Mouse (Mus musculus): ENCODE measurements around the gene Stt3b. TPM values are rescaled to one million over a fixed set of nuclear protein-coding genes. Genes with fewer than 3 reads are reported as not detected.

The Stt3b gene
- polyA plus RNA-seq, 1 experiment from 2014 or later: 72.0 TPM

DNA sequence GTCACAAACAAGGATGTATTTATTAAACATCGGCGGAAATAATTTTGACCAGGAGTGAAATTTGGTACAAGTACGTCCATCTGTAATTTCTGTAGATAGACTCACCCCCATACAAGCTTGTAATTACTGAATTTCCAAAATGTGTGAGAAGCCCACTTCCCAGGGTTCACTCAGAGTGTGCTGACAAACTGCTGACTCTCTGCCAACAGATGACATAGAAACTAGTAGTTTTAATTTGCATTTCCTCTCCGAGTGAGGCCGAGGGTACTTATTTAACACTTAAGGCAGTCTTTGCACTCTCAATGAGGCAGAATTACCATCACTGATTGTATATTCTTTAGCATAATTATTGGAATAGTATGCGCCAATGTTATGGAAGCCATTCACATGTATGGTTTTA, 12.2 kb upstream of the Stt3b start:
- H3K4me2 ChIP-seq (ENCODE audit: low read length): no peak overlapping the region
- no peaks in the 10 kb centered on the region for H3K4me1 ChIP-seq (replicated peaks; ENCODE audit: insufficient read depth, low read length)
- no peaks in the 10 kb centered on the region for H3K36me3 ChIP-seq (ENCODE audit: insufficient read depth, low read length)
- no peaks in the 10 kb centered on the region for H3K9me3 ChIP-seq (replicated peaks; ENCODE audit: low read length)
- H3K27me3 ChIP-seq (ENCODE audit: insufficient read depth, low read length): no peaks in the 10 kb centered on the region
- no peak overlapping the region for H3K4me3 ChIP-seq (replicated peaks; ENCODE audit: low read depth, low read length)
- no peak for TF ChIP-seq CTCF (IDR thresholded peaks at IDR 0.05; ENCODE audit: low read depth)
- no peak overlapping the region for H3K27ac ChIP-seq
- no peak for ATAC-seq (replicated peaks; ENCODE audit: low FRiP score, low read depth)
- no peak overlapping the region for H3K9ac ChIP-seq (ENCODE audit: low read depth, low read length)
- WGBS: 85% methylated on average over 6 of the region's 6 CpGs
- no peak for DNase-seq (ENCODE audit: low spot score)

DNA sequence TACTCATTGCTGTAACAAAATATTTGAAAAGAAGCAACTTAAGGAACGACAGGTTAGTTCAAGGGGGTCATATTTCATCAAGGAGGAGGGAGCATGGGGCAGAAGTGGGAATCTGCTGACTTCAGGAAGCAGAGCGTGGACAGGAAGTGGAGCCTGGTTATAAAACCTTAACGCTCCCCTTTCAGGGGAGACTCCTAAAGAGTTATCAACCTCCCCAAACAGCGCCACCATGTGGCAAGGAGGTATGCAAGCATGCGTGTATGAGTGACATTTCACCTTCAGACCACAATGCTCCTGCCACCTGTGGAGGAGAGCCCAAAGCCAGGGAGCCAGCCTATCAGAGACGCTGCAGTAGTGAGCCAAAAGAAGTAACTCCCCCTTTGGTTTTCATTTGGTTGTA, 10.8 kb upstream of the Stt3b start:
- no peaks in the 10 kb centered on the region for H3K4me1 ChIP-seq (replicated peaks; ENCODE audit: insufficient read depth, low read length)
- 67% methylated on average over 6 of the region's 6 CpGs for WGBS
- DNase-seq (ENCODE audit: low spot score) (no peak), ATAC-seq (replicated peaks; ENCODE audit: low FRiP score, low read depth) (no peak)
- no peaks in the 10 kb centered on the region for H3K36me3 ChIP-seq (ENCODE audit: insufficient read depth, low read length)
- H3K4me2 ChIP-seq (ENCODE audit: low read length): no peak overlapping the region
- H3K9me3 ChIP-seq (replicated peaks; ENCODE audit: low read length): no peaks in the 10 kb centered on the region
- no peaks in the 10 kb centered on the region for H3K27me3 ChIP-seq (ENCODE audit: insufficient read depth, low read length)
- peak; percentile 43 for TF ChIP-seq CTCF (IDR thresholded peaks at IDR 0.05; ENCODE audit: low read depth)
- no peak overlapping the region for H3K4me3 ChIP-seq (replicated peaks; ENCODE audit: low read depth, low read length)
- H3K27ac ChIP-seq: no peak overlapping the region
- no peak overlapping the region for H3K9ac ChIP-seq (ENCODE audit: low read depth, low read length)

- no peaks in the 10 kb centered on the region for H3K4me1 ChIP-seq (replicated peaks; ENCODE audit: insufficient read depth, low read length)
- DNase-seq (ENCODE audit: low spot score) (no peak), ATAC-seq (replicated peaks; ENCODE audit: low FRiP score, low read depth) (no peak)
- H3K27ac ChIP-seq: no peak overlapping the region
- TF ChIP-seq CTCF (IDR thresholded peaks at IDR 0.05; ENCODE audit: low read depth): no peak
- no peaks in the 10 kb centered on the region for H3K36me3 ChIP-seq (ENCODE audit: insufficient read depth, low read length)
- no peaks in the 10 kb centered on the region for H3K27me3 ChIP-seq (ENCODE audit: insufficient read depth, low read length)
- no peak overlapping the region for H3K4me3 ChIP-seq (replicated peaks; ENCODE audit: low read depth, low read length)
- no peaks in the 10 kb centered on the region for H3K9me3 ChIP-seq (replicated peaks; ENCODE audit: low read length)
- H3K4me2 ChIP-seq (ENCODE audit: low read length): no peak overlapping the region
- no peak overlapping the region for H3K9ac ChIP-seq (ENCODE audit: low read depth, low read length)
- 72% methylated on average over 4 of the region's 4 CpGs for WGBS
Measured at GRCm38 (mm10) chr9:115320156-115320555, 9.9 kb upstream of the Stt3b start.

DNA sequence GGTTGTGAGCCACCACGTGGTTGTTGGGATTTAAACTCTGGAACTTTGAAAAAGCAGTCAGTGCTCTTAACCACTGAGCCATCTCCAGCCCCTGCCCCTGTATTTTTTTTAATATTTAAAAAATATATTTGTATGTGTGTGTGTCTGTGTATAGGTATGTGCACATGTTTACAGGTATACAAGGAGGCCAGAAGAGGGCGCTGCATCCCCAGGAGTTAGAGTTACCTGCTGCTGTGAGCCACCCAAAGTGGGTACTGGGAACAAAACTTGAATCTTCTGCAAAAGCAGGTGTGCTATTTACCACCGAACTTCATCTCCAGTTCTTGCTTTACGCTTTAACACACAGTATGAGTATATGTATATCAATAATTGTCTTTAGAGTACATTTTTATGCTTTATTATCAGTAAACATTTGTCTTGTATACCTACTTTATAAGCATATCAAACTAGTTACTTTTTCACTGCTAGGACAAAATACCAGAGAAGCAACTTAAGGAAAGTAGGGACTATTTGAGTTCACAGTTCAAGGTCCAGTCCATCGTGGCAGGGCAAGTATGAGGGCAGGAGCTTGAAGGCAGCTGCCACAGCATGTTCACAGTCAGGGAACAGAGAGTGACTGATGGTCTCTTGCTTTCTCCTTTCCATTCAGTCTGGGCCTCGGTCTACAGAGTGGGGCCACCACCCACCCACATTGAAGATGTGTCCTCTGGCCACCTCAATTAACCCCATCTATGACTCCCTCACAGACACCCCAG, 8.6 kb upstream of the Stt3b start:
- TF ChIP-seq CTCF (IDR thresholded peaks at IDR 0.05; ENCODE audit: low read depth): peak; percentile 29; the same call in 1 of the 2 replicates
- Histone ChIP-seq H3K4me2 (ENCODE audit: low read length) (no peak overlapping the region), H3K9me3 (replicated peaks; ENCODE audit: low read length) (no peaks in the 10 kb centered on the region), H3K27me3 (ENCODE audit: insufficient read depth, low read length) (no peaks in the 10 kb centered on the region), H3K36me3 (ENCODE audit: insufficient read depth, low read length) (no peaks in the 10 kb centered on the region), H3K9ac (ENCODE audit: low read depth, low read length) (no peak overlapping the region), H3K27ac (no peak overlapping the region), H3K4me3 (replicated peaks; ENCODE audit: low read depth, low read length) (no peak overlapping the region), H3K4me1 (replicated peaks; ENCODE audit: insufficient read depth, low read length) (no peaks in the 10 kb centered on the region)
- 80% methylated on average over 6 of the region's 6 CpGs for WGBS
- DNase-seq (ENCODE audit: low spot score) (no peak), ATAC-seq (replicated peaks; ENCODE audit: low FRiP score, low read depth) (no peak)

DNA sequence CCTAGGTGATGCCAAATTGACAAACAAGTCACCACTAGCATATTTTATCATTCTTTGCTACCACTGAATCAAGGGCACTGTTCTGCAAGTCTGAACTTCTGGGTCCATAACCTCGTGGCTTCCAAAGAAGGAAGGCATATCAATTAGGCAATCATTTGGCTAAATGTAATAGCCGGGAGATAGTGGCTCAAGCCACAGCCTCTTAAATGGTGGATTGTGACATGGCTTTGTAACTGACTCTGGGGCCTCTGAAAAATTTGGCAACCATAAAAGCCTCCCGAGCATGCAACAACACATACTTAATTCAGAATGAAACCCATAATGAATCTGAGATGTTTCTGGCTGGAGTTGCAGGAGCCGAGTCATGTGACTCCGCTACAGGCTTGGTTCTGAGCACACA, 6.8 kb upstream of the Stt3b start:
- ATAC-seq (replicated peaks; ENCODE audit: low FRiP score, low read depth): no peak
- TF ChIP-seq CTCF (IDR thresholded peaks at IDR 0.05; ENCODE audit: low read depth): no peak
- H3K4me1 ChIP-seq (replicated peaks; ENCODE audit: insufficient read depth, low read length): no peaks in the 10 kb centered on the region
- no peaks in the 10 kb centered on the region for H3K27me3 ChIP-seq (ENCODE audit: insufficient read depth, low read length)
- 94% methylated on average over 5 of the region's 5 CpGs for WGBS
- no peak overlapping the region for H3K9ac ChIP-seq (ENCODE audit: low read depth, low read length)
- H3K36me3 ChIP-seq (ENCODE audit: insufficient read depth, low read length): no peaks in the 10 kb centered on the region
- H3K4me2 ChIP-seq (ENCODE audit: low read length): no peak overlapping the region
- no peaks in the 10 kb centered on the region for H3K9me3 ChIP-seq (replicated peaks; ENCODE audit: low read length)
- no peak overlapping the region for H3K27ac ChIP-seq
- H3K4me3 ChIP-seq (replicated peaks; ENCODE audit: low read depth, low read length): no peak overlapping the region
- no peak for DNase-seq (ENCODE audit: low spot score)

- TF ChIP-seq CTCF (IDR thresholded peaks at IDR 0.05; ENCODE audit: low read depth): no peak
Measured at GRCm38 (mm10) chr9:115314556-115314955, 4.3 kb upstream of the Stt3b start.

DNA sequence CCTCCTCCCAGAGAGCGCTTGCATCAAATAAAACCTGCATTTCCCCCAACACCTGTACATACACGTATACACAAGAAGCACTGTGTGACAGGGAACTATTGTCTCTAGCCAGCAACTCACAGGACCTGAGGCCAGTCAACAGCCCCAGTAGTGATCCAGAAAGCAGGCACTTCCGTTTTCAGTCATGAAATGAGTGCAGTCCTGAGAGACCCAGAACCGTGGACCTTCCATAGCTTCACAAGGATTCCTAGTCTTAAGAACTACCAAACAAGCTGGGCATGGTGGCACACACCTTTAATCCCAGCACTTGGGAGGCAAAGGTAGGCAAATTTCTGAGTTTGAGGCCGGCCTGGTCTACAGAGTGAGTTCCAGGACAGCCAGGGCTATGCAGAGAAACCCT, 3.6 kb upstream of the Stt3b start:
- H3K27me3 ChIP-seq (ENCODE audit: insufficient read depth, low read length): no peaks in the 10 kb centered on the region
- no peak overlapping the region for H3K27ac ChIP-seq
- TF ChIP-seq CTCF (IDR thresholded peaks at IDR 0.05; ENCODE audit: low read depth): no peak
- WGBS: 89% methylated on average over 5 of the region's 5 CpGs
- H3K9ac ChIP-seq (ENCODE audit: low read depth, low read length): no peak overlapping the region
- ATAC-seq (replicated peaks; ENCODE audit: low FRiP score, low read depth) (no peak), DNase-seq (ENCODE audit: low spot score) (no peak)
- no peaks in the 10 kb centered on the region for H3K36me3 ChIP-seq (ENCODE audit: insufficient read depth, low read length)
- H3K9me3 ChIP-seq (replicated peaks; ENCODE audit: low read length): no peaks in the 10 kb centered on the region
- no peak overlapping the region for H3K4me3 ChIP-seq (replicated peaks; ENCODE audit: low read depth, low read length)
- no peaks in the 10 kb centered on the region for H3K4me1 ChIP-seq (replicated peaks; ENCODE audit: insufficient read depth, low read length)
- no peak overlapping the region for H3K4me2 ChIP-seq (ENCODE audit: low read length)

More at GRCm38 (mm10) chr9:115314556-115314955, 4.3 kb upstream of the Stt3b start:
- Histone ChIP-seq H3K4me1 (replicated peaks; ENCODE audit: insufficient read depth, low read length) (no peaks in the 10 kb centered on the region), H3K9me3 (replicated peaks; ENCODE audit: low read length) (no peaks in the 10 kb centered on the region), H3K4me3 (replicated peaks; ENCODE audit: low read depth, low read length) (no peak overlapping the region), H3K4me2 (ENCODE audit: low read length) (peak overlapping the region; percentile 38), H3K27me3 (ENCODE audit: insufficient read depth, low read length) (no peaks in the 10 kb centered on the region), H3K36me3 (ENCODE audit: insufficient read depth, low read length) (no peaks in the 10 kb centered on the region), H3K9ac (ENCODE audit: low read depth, low read length) (no peak overlapping the region), H3K27ac (no peak overlapping the region)
- 10% methylated on average over 10 of the region's 10 CpGs for WGBS
- DNase-seq (ENCODE audit: low spot score): peak; percentile 78
- ATAC-seq (replicated peaks; ENCODE audit: low FRiP score, low read depth): no peak
